26 mouse cellular contexts compared by ENCODE assay signal in the genomic region with DNA sequence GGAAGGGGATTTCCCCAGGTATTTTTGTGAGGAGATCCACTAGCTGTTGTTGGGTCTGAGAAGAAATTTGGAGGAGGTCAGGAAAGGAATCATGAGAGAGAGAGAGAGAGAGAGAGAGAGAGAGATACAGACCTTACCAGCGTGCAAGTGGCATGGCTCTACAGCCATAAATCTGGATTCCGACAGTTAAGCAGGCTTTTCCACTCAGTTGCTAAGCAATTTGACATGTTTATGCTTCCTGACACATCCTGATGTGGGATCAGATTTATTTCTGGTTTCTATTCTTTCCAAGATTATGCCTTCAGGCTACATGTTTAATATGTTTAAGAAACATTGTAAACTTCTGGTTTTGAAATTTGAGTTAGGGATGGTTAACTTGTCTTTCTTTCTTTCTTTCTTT. TPM values are rescaled to one million over a fixed set of nuclear protein-coding genes. Genes with fewer than 3 reads are reported as not detected.
A peak's percentile ranks its signal among the peaks of the same experiment; 100 is the strongest.
DNase-seq lines count a peak whose midpoint lies in the region; ATAC-seq lines count a peak whose summit lies in the region.
"Had no signal": no experiment of that assay in that cellular context is flagged by ENCODE, and none has a peak within 500 bp of the region (broad histone marks: within the 10 kb centered on the region; RNA-seq: fewer than 3 reads in every experiment).

No protein-coding gene starts in this region.

- no peak overlapping the region for H3K27ac ChIP-seq in kidney, embryonic 16.5 days (ENCODE audit: low read length)
- H3K27ac ChIP-seq in embryonic facial prominence, embryonic 13.5 days, result no peak overlapping the region
- no peak overlapping the region for H3K27ac ChIP-seq in hindbrain, embryonic 10.5 days
- H3K27ac ChIP-seq in hindbrain, embryonic 13.5 days, result no peak overlapping the region
- H3K27ac ChIP-seq: forebrain, embryonic 15.5 days; heart, embryonic 10.5 days; limb, embryonic 13.5 days; liver, embryonic 14.5 days; lung, embryonic 15.5 days; neural tube, embryonic 15.5 days; stomach, embryonic 15.5 days had no signal

- H3K36me3 ChIP-seq in kidney, embryonic 16.5 days (ENCODE audit: insufficient read depth, low read length), result no peaks in the 10 kb centered on the region
- H3K36me3 ChIP-seq in embryonic facial prominence, embryonic 13.5 days, result no peaks in the 10 kb centered on the region
- H3K36me3 ChIP-seq in hindbrain, embryonic 10.5 days, result no peaks in the 10 kb centered on the region
- no peaks in the 10 kb centered on the region for H3K36me3 ChIP-seq in hindbrain, embryonic 13.5 days
- H3K36me3 ChIP-seq: forebrain, embryonic 15.5 days; G1E; heart, embryonic 10.5 days; limb, embryonic 13.5 days; lung, embryonic 15.5 days; neural tube, embryonic 15.5 days; stomach, embryonic 15.5 days had no signal

- H3K27me3 ChIP-seq in kidney, embryonic 16.5 days (ENCODE audit: insufficient read depth, low read length), result no peaks in the 10 kb centered on the region
- H3K27me3 ChIP-seq in embryonic facial prominence, embryonic 13.5 days, result peaks cover 8% of the 10 kb centered on the region
- no peaks in the 10 kb centered on the region for H3K27me3 ChIP-seq in hindbrain, embryonic 10.5 days (ENCODE audit: insufficient read depth, poor library complexity, severe bottlenecking)
- 0 out of 2 replicates have a peak, but pooled peaks cover under 1% of the 10 kb centered on the region for H3K27me3 ChIP-seq in hindbrain, embryonic 13.5 days
- H3K27me3 ChIP-seq: forebrain, embryonic 15.5 days; limb, embryonic 13.5 days; neural tube, embryonic 15.5 days; stomach, embryonic 15.5 days had no signal

- H3K4me2 ChIP-seq in kidney, embryonic 16.5 days (replicated peaks; ENCODE audit: low read depth, low read length), result peak overlapping the region; percentile 15
- no peak overlapping the region for H3K4me2 ChIP-seq in embryonic facial prominence, embryonic 13.5 days
- no peak overlapping the region for H3K4me2 ChIP-seq in hindbrain, embryonic 13.5 days
- H3K4me2 ChIP-seq: forebrain, embryonic 15.5 days; limb, embryonic 13.5 days; lung, embryonic 15.5 days; midbrain, embryonic 11.5 days; neural tube, embryonic 15.5 days; stomach, embryonic 15.5 days had no signal

- H3K4me3 ChIP-seq in kidney, embryonic 16.5 days (ENCODE audit: low read length), result no peak overlapping the region
- H3K4me3 ChIP-seq in embryonic facial prominence, embryonic 13.5 days, result no peak overlapping the region
- no peak overlapping the region for H3K4me3 ChIP-seq in hindbrain, embryonic 10.5 days
- no peak overlapping the region for H3K4me3 ChIP-seq in hindbrain, embryonic 13.5 days
- H3K4me3 ChIP-seq: forebrain, embryonic 15.5 days; heart, embryonic 10.5 days; limb, embryonic 13.5 days; lung, embryonic 15.5 days; neural tube, embryonic 15.5 days; stomach, embryonic 15.5 days had no signal

- WGBS in kidney, embryonic 16.5 days, result 0% methylated on average over 2 of the region's 2 CpGs
- WGBS in embryonic facial prominence, embryonic 13.5 days, result 30% methylated on average over 2 of the region's 2 CpGs
- 85% methylated on average over 2 of the region's 2 CpGs for WGBS in hindbrain, embryonic 10.5 days
- 65% methylated on average over 2 of the region's 2 CpGs for whole genome bisulfite sequencing in hindbrain, embryonic 13.5 days

- H3K9me3 ChIP-seq in kidney, embryonic 16.5 days (ENCODE audit: low read length), result no peaks in the 10 kb centered on the region
- H3K9me3 ChIP-seq in embryonic facial prominence, embryonic 13.5 days, result no peaks in the 10 kb centered on the region
- no peaks in the 10 kb centered on the region for H3K9me3 ChIP-seq in hindbrain, embryonic 10.5 days
- no peaks in the 10 kb centered on the region for H3K9me3 ChIP-seq in hindbrain, embryonic 13.5 days
- H3K9me3 ChIP-seq: forebrain, embryonic 15.5 days; G1E; heart, embryonic 10.5 days; limb, embryonic 13.5 days; lung, embryonic 15.5 days; neural tube, embryonic 15.5 days; stomach, embryonic 15.5 days had no signal

- DNase-seq in kidney, postnatal 14 days, result no peak
- DNase-seq in NIH3T3 (ENCODE audit: low read depth), result peak; percentile 70
- DNase-seq in mesoderm, embryonic 11.5 days (ENCODE audit: low read depth, low spot score), result peak; percentile 80
- DNase-seq in hindbrain, embryonic 10.5 days (ENCODE audit: low spot score), result no peak
- DNase-seq: adrenal gland, postnatal 14 days; B cell, adult 2 months; cerebellum, adult 2 months; cerebellum, postnatal 25 days; gastrocnemius, postnatal 10 days; kidney, adult 11 months; kidney, postnatal 36 days; layer of hippocampus, postnatal 36 days; right cerebral cortex, adult 18-20 months had no signal

- H3K9ac ChIP-seq in kidney, embryonic 16.5 days (replicated peaks; ENCODE audit: low read length), result no peak overlapping the region
- 0 out of 2 replicates have a peak overlapping the region, but pooled peaks have one; percentile 32 for H3K9ac ChIP-seq in embryonic facial prominence, embryonic 13.5 days
- H3K9ac ChIP-seq in hindbrain, embryonic 13.5 days, result no peak overlapping the region
- H3K9ac ChIP-seq: forebrain, embryonic 15.5 days; limb, embryonic 13.5 days; liver, embryonic 14.5 days; lung, embryonic 15.5 days; neural tube, embryonic 15.5 days; stomach, embryonic 15.5 days had no signal

- no peak for ATAC-seq in kidney, embryonic 16.5 days (ENCODE audit: low FRiP score, low TSS enrichment)
- no peak for ATAC-seq in embryonic facial prominence, embryonic 13.5 days (ENCODE audit: insufficient number of reproducible peaks, insufficient read depth, low FRiP score, low TSS enrichment, low read depth)
- ATAC-seq in hindbrain, embryonic 13.5 days (ENCODE audit: low FRiP score), result no peak
- ATAC-seq: activated CD4-positive, CD25-positive, alpha-beta regulatory T cell, adult 4 months; forebrain, embryonic 15.5 days had no signal

- H3K4me1 ChIP-seq in kidney, embryonic 16.5 days (ENCODE audit: insufficient read depth, low read length), result peaks cover 31% of the 10 kb centered on the region
- H3K4me1 ChIP-seq in embryonic facial prominence, embryonic 13.5 days, result peaks cover 18% of the 10 kb centered on the region
- peaks cover 35% of the 10 kb centered on the region for H3K4me1 ChIP-seq in hindbrain, embryonic 10.5 days (replicated peaks)
- peaks cover 19% of the 10 kb centered on the region for H3K4me1 ChIP-seq in hindbrain, embryonic 13.5 days (replicated peaks)
- H3K4me1 ChIP-seq: forebrain, embryonic 15.5 days; stomach, embryonic 15.5 days had no signal

RNA-seq across cellular contexts. Expression of gene Col2a1, which starts 17.4 kb away (rescaled TPM):
- 19.0 and 19.5 TPM in 2 replicates for polyA plus RNA-seq in kidney, embryonic 16.5 days (2015; fragmentation: Nextera tagmentation; extraction: Ambion mirVana)
- 306 and 385 TPM in 2 replicates for polyA plus RNA-seq in embryonic facial prominence, embryonic 13.5 days (2015; fragmentation: Nextera tagmentation; extraction: Ambion mirVana)
- 196 and 224 TPM in 2 replicates for polyA plus RNA-seq in hindbrain, embryonic 10.5 days (2016; fragmentation: Nextera tagmentation; extraction: Ambion mirVana)
- polyA plus RNA-seq in hindbrain, embryonic 13.5 days (2015; fragmentation: Nextera tagmentation; extraction: Ambion mirVana), result 53.5 and 69.4 TPM in 2 replicates
- polyA plus RNA-seq: G1E had no signal

RNA-seq across cellular contexts. Expression of gene Tmem106c, which starts 57.9 kb away (rescaled TPM):
- polyA plus RNA-seq in kidney, embryonic 16.5 days (2015; fragmentation: Nextera tagmentation; extraction: Ambion mirVana), result 56.0 and 61.3 TPM in 2 replicates
- 37.8 and 38.7 TPM in 2 replicates for polyA plus RNA-seq in embryonic facial prominence, embryonic 13.5 days (2015; fragmentation: Nextera tagmentation; extraction: Ambion mirVana)
- polyA plus RNA-seq in hindbrain, embryonic 10.5 days (2016; fragmentation: Nextera tagmentation; extraction: Ambion mirVana), result 58.9 and 64.5 TPM in 2 replicates
- polyA plus RNA-seq in hindbrain, embryonic 13.5 days (2015; fragmentation: Nextera tagmentation; extraction: Ambion mirVana), result 53.6 and 58.3 TPM in 2 replicates

Comparison
In these comparisons a context has a peak if more than half of its experiments do, and no peak if none do; other contexts are left out.
1. DNase-seq: peak in NIH3T3 (single experiment) and mesoderm, embryonic 11.5 days (single experiment); none in kidney, postnatal 14 days (single experiment) and hindbrain, embryonic 10.5 days (single experiment).